Mouse (Mus musculus): ENCODE data around the gene Wdr35.
"Not testable (repeated sequence)": the region's sequence is repeated elsewhere in the genome, so short reads cannot be mapped to it uniquely, and the experiment has no call there.

The Wdr35 gene

DNA sequence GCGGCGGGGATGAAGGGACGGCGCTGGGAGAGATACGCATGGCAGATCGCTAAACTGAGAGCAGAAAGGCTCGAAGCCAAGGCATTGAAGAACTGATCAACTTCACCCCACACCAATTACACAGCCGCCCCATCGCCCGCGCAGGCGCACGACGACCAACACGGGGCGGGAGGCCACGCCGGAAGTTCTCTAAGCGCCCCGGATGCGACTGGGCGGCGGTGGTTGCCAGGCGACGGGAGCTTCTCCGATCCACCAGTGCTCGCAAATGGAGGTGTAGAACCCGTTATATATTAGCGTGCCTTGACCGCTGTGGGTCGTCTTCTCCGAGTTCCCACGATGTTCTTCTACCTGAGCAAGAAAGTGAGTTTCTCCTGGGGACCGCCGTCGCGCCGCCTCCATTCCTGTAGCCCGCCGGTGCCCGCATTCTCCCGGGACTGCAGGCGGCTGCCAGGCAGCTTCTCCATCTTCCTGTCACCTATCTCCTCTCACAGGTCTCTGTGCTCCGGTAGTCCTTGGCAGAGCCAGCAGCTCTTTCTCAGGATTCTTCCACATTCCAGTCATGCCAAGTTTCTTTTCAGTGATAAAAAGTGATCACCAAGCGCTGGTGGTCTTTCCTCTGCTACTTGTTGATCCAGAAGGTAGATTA is at the start of gene Wdr35:
Gene Wdr35, plus strand, starts transcription at position 73 of the 646 bp plus-strand sequence.
- peak; percentile 79 to 90 for DNase-seq (ENCODE audit: low spot score in 2 of 2)

DNA sequence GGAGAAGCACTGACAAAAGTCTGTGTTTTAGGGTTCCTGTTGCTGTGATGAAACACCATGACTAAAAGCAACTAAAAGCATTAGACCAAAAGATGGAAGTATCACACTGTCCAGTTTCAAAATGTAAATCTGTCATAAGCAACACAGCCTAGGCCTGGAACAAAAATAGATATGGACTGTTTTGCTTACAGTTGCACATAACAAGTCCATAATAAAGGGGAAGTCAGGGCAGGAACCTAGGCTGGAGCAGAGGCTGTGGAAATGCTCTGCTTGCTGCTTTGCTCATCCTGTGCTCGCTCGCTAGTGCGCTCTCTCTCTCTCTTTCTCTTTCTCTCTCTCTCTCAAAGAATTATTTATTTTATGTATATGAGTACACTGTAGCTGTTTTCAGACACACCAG is 46.0 kb upstream of the Wdr35 start:
- DNase-seq (ENCODE audit: low spot score in 2 of 2): no peak

DNA sequence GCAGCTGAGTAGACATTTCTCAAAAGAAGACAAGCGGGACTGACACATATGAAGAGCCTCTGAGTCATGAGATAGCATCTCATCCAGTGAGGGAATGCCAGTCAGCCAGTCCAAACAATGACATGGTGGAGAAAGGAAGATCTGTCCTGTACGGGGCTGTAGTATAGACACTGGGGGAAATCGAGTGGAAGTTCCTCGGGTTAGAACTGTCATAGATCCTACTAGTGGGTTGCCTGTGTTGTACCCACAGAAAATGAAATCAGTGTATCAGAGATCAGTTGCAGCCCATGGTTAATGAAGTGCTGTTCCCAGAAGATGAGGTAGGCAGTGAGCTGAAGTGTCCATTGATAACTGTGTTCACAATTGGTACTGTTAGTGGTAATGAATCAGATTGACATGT is 44.9 kb upstream of the Wdr35 start:
- DNase-seq (ENCODE audit: low spot score in 2 of 2): no peak

DNA sequence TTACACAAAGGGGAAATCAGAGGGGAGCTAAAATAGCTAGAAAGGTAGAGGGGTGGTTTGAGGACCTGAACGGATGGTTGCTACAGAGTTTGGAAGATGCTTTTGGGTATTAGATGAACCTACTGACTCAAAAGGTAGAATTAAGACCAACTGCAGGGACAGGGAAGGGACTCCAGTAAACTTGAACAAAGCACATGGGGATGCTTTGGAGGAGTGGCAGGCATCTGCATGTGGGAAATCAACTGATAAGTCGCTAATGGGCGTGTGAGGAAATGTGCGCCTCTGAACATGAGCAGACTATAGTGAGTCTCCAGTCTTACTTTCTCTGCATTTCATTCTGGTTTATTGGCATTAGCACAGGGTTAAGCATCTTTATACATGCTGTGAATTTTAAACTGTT is 42.6 kb upstream of the Wdr35 start:
- DNase-seq (ENCODE audit: low spot score in 2 of 2): no peak

DNA sequence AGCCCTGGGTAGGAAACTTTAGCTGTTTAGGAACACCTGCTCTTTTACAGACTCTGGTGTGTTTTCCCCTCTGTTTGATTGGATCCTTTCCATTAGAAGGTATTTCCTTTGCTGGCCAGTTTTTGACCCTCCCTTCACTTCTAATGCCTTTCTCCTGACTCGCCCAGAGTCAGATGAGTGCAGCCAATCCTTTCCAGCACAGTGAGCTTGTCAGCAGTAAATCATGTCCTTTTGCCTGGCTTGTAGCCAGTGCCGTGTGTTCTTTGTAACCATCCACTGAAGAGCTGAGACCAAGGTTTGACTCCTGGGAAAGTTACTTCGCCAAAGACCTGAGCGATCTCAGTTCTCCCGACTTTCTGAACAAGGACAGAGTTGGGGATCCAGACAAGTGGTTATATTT is 38.3 kb upstream of the Wdr35 start:
- no peak for DNase-seq (ENCODE audit: low spot score in 2 of 2)

DNA sequence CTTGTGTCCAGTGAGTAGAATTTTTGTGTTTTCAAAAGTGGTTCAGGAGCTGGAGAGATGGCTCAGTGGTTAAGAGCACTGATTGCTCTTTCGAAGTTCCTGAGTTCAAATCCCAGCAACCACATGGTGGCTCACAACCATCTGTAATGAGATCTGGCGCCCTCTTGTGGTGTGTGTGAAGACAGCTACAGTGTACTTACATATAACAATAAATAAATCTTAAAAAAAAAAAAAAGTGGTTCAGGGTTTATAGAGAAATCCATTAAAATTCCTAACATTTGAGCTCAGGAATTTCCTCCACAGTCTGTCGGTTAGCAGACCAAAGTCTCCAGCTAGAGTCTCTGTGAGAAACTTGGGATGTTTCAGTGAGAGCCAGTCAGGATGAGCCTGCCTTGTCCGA is 37.5 kb upstream of the Wdr35 start:
- DNase-seq (ENCODE audit: low spot score in 2 of 2): not testable (repeated sequence)

DNA sequence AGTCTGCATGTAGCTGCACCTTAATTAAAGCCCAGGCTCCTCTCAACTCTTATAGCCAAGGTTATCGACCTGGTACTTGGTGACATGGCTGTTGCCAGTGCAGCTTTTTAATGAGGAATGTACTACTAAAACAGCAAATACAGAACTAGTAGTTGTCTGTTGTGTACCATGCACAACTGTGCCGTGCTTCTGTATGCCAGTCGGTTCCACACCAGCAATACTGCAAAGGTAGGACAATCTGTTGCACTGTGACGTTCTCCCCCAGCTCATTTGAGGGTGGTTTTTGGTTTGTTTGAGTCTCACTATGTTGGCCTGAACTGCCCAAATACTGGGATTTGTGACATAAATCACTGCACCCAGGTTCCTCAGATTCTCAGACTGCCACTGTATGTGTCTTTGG is 34.2 kb upstream of the Wdr35 start:
- DNase-seq (ENCODE audit: low spot score in 2 of 2): no peak

DNA sequence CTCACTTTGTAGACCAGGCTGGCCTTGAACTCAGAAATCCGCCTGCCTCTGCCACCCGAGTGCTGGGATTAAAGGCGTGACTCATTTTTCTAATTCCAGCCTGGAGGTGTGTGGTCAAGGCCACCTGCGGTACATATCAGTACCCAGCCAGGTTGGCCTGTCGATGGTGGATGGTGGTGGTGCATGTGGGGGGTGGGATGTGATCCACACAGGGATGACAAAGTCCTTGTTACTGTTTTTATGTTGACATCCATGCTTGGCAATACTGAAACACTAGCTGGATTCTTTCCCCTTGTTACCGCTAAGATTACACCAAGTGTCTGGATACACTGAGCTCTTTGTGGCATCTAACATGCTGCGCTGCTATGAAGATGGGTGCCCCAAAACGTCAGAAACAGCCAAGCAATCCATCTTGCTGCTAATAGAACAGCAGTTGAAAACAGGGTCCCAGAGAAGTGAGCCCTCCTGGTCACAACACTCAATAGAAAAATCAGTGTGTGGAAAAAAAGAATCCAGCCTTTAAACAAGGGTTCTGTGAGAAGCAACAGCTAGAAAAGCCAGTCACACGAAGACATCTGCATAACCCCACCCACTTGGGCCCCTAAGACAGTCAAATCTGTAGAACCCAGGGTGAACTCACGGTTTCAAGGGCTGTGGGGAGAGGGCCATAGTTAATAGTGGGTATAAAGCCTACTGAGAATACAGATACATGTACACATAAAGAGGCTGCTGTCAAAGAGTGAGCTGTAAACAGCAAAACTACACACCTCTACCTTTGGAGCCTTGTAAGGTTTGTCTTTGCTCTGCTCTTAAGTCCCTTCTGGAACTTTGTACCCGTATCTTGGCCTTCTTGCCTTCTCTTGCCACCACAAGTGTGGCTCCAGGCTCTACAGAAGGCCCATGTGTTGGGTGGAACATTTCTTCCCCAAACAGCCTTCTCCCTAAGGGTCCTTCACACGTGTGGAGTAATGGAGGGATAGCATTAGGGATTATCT is 33.4 kb upstream of the Wdr35 start:
- DNase-seq (ENCODE audit: low spot score in 2 of 2): no peak

DNA sequence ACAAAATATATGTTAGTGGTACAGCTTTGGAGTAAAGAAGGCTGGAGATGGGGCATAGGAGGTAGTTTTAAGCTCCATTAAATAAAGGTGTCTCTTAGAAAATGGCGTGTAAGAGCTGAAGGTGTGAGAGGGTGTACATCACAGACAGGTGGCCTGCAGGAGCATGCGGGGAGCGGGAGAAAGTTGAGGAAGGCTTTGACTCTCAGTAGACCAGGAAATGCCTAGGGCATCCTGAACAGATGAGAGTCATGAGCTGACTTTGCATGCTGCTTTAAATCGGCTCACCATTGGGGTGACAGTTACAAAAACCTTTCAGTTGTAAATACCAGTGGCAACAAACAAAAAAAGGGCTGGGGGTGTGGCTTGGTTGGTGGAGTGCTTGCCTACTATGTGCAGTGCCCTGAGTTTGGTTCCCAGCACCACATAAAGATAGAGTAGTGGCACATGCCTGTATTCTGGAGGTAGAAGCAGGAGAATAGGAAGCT is 32.5 kb upstream of the Wdr35 start:
- DNase-seq (ENCODE audit: low spot score in 2 of 2): no peak

DNA sequence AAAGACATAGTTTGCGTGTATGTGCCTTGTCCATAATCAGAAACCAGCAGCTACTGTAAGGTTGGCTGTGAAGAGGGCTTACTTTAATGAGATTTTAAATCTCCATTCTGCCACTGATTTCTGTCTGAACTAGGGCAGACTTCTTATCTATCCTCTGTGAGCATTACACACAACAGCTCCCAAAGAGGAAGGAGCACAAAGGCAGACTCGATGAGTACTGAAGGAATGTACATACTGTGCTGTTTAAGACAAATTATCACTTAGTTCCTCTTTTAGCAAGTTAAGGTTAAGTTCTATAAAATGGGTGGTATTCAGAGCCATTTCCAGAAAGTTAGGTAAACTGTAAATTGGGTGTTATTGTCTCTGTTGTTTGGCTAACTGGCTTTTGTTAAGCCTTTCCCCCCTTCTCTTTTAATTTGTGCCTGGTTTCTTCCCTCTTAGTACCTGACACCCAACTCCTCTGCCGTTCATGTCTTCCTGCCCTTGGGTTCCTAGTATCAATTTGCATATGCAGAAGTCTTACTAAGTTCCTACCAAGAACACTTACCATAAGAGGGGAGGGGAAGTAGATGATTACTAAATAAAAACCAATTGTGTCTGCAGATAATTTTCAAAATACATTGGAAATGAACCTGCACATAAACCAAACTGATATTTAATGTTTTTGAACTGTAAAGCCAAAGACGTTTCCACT is 31.8 kb upstream of the Wdr35 start:
- no peak for DNase-seq (ENCODE audit: low spot score in 2 of 2)

DNA sequence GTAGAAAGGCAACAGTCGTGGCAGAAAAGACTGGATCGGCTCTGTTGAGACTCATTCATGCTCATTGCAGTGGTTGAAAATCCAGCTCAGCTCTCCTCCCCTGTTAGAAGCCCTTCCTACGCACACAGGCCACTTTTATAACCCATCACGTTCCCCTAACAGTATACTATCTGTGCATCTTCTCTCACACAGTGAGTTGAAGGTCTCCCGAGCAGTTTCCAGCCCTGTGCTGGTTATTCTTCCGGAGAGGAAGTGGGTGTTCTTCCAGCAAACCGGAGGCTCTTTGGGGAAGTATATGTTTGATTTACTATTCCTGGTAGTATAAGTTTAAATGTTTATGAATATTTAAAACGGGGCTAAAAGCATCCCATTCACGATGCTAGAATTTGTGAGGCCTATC is 26.5 kb upstream of the Wdr35 start:
- no peak for DNase-seq (ENCODE audit: low spot score in 2 of 2)

DNA sequence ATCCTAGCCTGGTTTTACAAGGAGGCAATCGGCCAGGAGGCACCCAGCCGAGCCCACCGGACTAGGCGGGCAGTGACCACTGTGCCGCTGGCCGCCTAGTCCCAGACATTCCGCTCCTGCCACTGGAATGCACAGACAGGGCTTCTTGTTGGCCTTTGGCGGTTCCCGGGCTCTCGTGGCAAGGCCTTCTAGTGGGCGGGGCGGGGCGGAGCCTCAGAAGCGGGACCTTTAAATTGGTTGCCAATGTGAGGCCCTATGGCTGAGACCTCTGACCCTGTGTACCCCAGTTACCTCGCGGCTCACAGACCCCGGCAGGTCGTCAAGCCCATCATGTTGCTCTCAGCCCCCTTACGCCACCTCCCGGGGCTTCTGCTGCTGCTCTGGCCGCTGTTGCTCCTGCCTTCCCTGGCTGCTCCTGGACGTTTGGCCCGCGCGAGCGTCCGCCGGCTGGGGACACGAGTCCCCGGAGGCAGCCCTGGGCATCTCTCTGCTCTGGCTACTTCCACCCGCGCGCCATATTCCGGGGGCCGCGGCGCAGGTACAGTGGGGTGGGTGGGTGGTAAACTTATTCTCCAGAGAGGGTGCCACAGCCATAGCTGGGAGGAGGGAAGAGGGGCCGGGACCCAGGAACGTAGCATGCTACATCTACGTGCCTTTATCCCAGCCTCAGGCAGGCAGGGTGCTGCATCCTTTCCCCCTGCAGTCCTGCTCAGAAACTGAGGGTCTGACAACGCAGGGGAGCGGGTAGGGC is 25.8 kb upstream of the Wdr35 start, which contains the start of gene Matn3:
Gene Matn3, plus strand, starts transcription at position 216 of the 751 bp plus-strand sequence.
- peak in 1 of 2 experiments; percentile 30 for DNase-seq (ENCODE audit: low spot score in 2 of 2)

DNA sequence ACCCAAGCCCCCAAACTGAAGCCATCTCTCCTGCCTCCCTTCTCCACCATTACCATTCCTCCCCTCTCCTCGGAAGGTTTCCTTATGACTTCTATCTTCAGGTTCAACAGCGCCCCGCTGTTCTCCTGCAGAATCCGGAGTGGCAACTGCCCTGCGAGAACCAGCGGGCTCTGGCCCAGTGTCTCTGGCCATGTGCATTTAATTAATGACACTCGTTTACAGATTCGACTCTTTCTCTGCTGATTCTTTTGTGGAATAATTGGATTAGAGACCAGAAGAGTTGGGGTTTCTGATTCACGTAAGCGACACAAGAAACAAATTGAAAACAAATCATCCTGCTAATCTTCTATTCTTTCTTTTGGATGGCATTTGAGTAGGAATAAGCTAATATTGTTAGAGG is 20.6 kb upstream of the Wdr35 start:
- DNase-seq (ENCODE audit: low spot score in 2 of 2): no peak

DNA sequence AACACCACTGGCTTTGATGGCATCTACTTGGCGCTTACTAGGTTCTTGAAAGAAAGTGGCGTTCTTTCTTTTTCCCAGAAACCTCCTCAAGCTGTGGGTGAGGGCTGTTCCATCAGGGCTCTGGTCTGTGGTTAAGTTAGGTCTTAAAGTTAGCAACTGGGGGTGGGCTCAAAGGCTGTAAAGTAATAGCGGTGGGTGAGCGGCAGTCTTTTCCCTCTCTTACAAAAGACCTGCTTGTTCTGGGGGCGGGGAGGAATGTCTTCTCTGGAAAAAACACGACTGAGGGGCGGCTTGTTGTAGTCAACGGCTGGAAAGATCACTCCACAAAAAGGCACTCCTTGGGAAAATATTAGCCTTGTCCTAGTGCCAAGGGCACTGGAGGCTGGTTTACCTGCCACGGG is 19.5 kb upstream of the Wdr35 start:
- no peak for DNase-seq (ENCODE audit: low spot score in 2 of 2)

DNA sequence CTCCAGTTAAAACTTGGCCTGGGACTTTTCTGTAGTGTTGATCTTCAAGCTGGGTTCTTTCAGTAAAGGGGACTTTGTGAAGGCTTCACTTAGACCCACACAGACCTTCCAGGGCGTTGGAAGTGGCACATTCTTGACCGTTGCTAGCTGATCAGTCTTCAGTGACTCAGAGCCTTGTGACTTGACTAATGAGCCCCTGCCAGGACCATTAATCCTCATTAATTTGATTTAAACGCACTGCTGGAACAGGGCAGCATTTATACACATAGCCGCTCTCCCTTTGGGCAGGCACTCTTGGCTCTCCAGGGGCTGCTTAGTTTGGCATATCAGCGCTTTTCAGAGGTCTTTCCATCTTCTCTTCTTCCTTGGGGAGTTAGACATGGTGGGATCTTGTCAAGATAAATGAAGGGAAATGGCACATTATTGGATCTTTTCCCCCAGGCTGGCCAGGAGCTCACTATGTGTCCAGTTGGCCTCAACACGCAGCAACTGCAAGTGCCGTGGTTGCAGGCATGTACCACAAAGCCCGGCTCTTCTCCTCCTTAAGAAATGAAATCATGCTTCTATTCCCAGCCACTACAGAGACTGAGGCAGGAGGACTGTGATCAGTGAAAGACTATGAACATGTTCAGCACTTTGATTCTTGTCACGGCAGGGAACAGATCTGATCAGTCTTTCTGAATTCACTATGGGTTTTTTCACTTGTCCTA is 11.9 kb upstream of the Wdr35 start:
- DNase-seq (ENCODE audit: low spot score in 2 of 2): no peak

DNA sequence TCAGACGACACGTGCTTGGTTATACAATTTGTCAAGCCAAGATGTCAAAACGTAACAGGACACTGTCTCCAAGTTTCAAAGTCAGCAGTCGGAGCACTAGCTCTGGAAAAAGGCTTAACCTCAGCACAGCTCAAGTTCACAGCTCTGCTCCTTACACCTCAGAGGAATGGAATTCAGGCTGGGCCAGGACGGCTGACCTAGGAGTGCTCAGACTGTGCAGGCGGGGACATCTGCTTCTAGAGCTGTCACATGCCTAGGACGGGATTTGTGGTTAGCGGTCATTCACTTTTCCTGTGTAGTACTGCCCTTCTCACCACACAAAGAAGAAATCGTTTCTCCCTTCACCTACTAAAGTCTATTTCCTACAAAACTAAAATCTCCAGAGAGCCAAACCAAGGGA is 3.9 kb upstream of the Wdr35 start:
- no peak for DNase-seq (ENCODE audit: low spot score in 2 of 2)

DNA sequence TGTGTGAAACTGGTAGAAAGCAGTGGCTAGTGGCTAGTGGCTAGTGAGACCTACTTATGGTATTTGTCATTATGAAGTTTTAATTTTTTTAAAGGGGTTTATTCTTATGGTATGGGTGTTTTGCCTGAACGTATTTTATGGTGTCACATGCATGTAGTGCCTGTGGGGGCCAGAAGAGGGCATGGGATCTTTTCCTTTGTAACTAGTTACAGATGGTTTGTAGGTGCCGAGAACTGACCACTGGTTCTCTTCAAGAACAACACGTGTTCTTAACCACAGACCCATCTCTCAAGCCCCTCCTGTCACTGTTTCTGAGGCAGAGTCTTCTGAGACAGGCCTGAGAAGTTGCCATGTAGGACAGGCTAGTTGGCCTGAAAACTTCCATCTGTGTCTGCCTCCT is 1.4 kb downstream of the Wdr35 start:
- DNase-seq (ENCODE audit: low spot score in 2 of 2): no peak

DNA sequence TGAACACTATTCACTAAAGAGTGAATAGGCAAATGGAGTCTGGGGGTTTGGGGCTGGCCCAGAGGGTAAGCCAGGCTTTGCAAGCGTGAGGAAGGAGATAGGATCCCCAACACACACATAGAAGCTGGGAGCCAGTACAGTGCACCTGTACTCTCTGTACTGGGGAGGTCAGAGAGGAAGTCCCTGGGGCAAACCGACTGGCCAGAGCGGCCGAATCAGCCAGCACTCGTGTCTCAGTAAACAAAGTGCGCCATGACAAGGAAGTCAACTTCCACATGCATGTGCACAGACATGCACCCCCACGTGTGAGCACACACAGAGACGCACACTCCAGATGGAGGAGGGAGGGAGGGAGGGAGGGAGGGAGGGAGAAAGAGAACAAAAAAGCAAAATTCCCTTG is 19.5 kb downstream of the Wdr35 start:
- DNase-seq (ENCODE audit: low spot score in 2 of 2): no peak

DNA sequence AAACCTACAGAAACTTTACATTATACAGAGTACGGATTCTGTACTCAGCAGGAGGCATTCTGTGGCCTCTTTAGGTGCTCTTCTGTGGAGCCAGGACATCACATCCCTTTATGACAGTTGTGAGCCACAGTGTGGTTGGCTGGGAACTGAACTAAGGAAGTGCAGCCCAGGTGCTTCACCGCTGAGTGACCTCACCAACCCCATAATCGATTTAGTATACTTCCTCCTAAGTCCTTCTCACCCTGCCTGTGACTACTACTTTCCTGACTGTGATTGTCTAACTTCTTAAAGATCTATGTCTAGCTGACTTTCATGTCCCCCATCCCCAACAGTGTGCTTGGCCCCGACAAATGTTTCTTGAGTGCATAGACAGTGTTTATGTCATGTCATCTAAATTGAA is 24.6 kb downstream of the Wdr35 start:
- no peak for DNase-seq (ENCODE audit: low spot score in 2 of 2)

DNA sequence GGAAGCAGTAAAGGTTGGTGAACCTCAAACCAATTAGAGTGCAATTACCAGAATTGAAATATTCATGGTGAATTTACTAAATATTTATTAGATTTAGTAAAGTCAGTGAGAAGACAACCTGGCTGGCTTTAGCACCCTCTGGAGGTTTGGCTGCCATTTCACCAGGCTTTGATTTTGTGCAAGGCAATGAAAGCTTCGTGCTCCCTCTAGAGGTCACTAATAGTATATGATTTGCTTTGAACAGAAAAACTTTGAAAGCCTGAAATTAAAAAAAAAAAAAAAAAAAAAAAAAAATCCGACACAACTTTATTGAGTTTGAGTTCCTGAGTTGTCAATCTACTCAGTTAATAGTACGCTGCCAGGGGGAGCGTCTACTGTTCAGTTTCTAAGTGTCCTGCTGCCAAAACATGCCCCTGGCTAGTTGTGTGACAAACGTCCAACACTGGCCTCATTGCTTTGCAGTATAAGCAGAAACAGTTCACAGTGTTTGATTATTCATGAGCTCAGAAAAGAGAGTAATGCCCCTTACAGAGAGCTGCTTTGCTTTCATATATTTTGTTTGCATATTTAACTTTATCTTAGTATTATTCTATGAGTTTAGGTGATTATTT is 28.5 kb downstream of the Wdr35 start:
- peak in 1 of 2 experiments; percentile 37 for DNase-seq (ENCODE audit: low spot score in 2 of 2)

All from cerebellum, postnatal 4 days (tissue).